Comparison of ENCODE assay signal across 16 mouse cellular contexts in the genomic region with DNA sequence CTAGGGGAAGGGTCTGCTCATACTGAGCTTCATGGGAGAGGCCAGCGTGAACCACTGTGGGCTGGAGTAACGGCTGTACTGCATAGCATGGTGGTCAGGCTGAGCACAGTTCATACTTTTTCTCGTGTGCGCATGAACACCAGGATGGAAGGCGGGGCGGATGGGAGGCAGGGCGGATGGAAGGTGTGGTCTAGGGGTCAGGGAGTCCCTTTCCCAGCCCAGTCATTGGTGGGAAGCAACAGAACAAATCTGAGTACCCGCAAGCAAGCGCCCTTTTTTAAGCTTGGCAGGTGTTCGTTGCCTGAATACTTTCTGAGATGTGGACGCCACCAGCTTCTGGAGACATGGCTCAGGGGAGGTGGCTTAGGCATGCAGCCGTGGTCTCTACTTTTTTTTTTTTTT. TPM values are rescaled to one million over a fixed set of nuclear protein-coding genes. Genes with fewer than 3 reads are reported as not detected.
DNase-seq lines count a peak whose midpoint lies in the region; ATAC-seq and TF ChIP-seq lines count a peak whose summit lies in the region.
"Had no signal": no experiment of that assay in that cellular context is flagged by ENCODE, and none has a peak within 500 bp of the region (broad histone marks: within the 10 kb centered on the region; RNA-seq: fewer than 3 reads in every experiment).

No protein-coding gene starts in this region.

- no peak overlapping the region for H3K9ac ChIP-seq in hindbrain, embryonic 16.5 days (ENCODE audit: low read depth, low read length)
- no peak overlapping the region for H3K9ac ChIP-seq in ES-Bruce4 (ENCODE audit: low read depth, poor library complexity, severe bottlenecking)
- peak overlapping the region; percentile 48 for H3K9ac ChIP-seq in liver, embryonic 15.5 days
- no peak overlapping the region for H3K9ac ChIP-seq in hindbrain, embryonic 14.5 days
- H3K9ac ChIP-seq: heart, embryonic 15.5 days; hindbrain, embryonic 15.5 days; limb, embryonic 15.5 days; neural tube, embryonic 13.5 days had no signal

- no peak for TF ChIP-seq EP300 in ES-Bruce4 (IDR thresholded peaks at IDR 0.05; ENCODE audit: insufficient read depth, low read depth, low read length)

- TF ChIP-seq CTCF in ES-Bruce4 (IDR thresholded peaks at IDR 0.05; ENCODE audit: low read depth, low read length): no peak

- no peak for TF ChIP-seq POLR2A in ES-Bruce4 (IDR thresholded peaks at IDR 0.05; ENCODE audit: insufficient read depth, low read length)

- H3K27me3 ChIP-seq in hindbrain, embryonic 10.5 days (ENCODE audit: insufficient read depth, poor library complexity, severe bottlenecking): no peaks in the 10 kb centered on the region
- no peaks in the 10 kb centered on the region for H3K27me3 ChIP-seq in hindbrain, embryonic 16.5 days (replicated peaks; ENCODE audit: control insufficient read depth, insufficient read depth, low read length)
- H3K27me3 ChIP-seq in ES-Bruce4 (ENCODE audit: control insufficient read depth, insufficient read depth, low read length, poor library complexity, severe bottlenecking): no peaks in the 10 kb centered on the region
- H3K27me3 ChIP-seq in liver, embryonic 15.5 days: no peaks in the 10 kb centered on the region
- no peaks in the 10 kb centered on the region for H3K27me3 ChIP-seq in hindbrain, embryonic 14.5 days (ENCODE audit: control insufficient read depth, insufficient read depth, low read length)
- H3K27me3 ChIP-seq: heart, embryonic 15.5 days; hindbrain, embryonic 15.5 days; limb, embryonic 15.5 days; neural tube, embryonic 13.5 days had no signal

- DNase-seq in hindbrain, embryonic 10.5 days (ENCODE audit: low spot score): no peak
- no peak for DNase-seq in cerebellum, adult 9-10 months
- DNase-seq in hindbrain, embryonic 14.5 days (ENCODE audit: low spot score): no peak
- no peak for DNase-seq in kidney, postnatal 4 days
- DNase-seq: cerebellum, adult 11 months; gastrocnemius, postnatal 14 days; kidney, adult 18-20 months had no signal

- no peaks in the 10 kb centered on the region for H3K9me3 ChIP-seq in hindbrain, embryonic 10.5 days
- no peaks in the 10 kb centered on the region for H3K9me3 ChIP-seq in hindbrain, embryonic 16.5 days (ENCODE audit: control insufficient read depth, low read length)
- H3K9me3 ChIP-seq in ES-Bruce4 (replicated peaks; ENCODE audit: control insufficient read depth, insufficient read depth, low read length, poor library complexity, severe bottlenecking): no peaks in the 10 kb centered on the region
- no peaks in the 10 kb centered on the region for H3K9me3 ChIP-seq in liver, embryonic 15.5 days (replicated peaks)
- no peaks in the 10 kb centered on the region for H3K9me3 ChIP-seq in hindbrain, embryonic 14.5 days (ENCODE audit: control insufficient read depth, low read length)
- H3K9me3 ChIP-seq: heart, embryonic 15.5 days; hindbrain, embryonic 15.5 days; limb, embryonic 15.5 days; neural tube, embryonic 13.5 days had no signal

- H3K27ac ChIP-seq in hindbrain, embryonic 10.5 days: 0 out of 2 replicates have a peak overlapping the region, but pooled peaks have one; percentile 45
- H3K27ac ChIP-seq in hindbrain, embryonic 16.5 days (ENCODE audit: low read depth, low read length): no peak overlapping the region
- no peak overlapping the region for H3K27ac ChIP-seq in ES-Bruce4 (ENCODE audit: insufficient read depth, low read length)
- peak overlapping the region; percentile 8; the same call in 1 of the 2 replicates for H3K27ac ChIP-seq in brown adipose tissue, adult 24 weeks (replicated peaks; ENCODE audit: low read depth, low read length)
- H3K27ac ChIP-seq in liver, embryonic 15.5 days (replicated peaks): peak overlapping the region; percentile 92
- no peak overlapping the region for H3K27ac ChIP-seq in hindbrain, embryonic 14.5 days
- H3K27ac ChIP-seq: heart, embryonic 15.5 days; hindbrain, embryonic 15.5 days; limb, embryonic 15.5 days; neural tube, embryonic 13.5 days had no signal

- ATAC-seq in hindbrain, embryonic 16.5 days: no peak
- no peak for ATAC-seq in liver, embryonic 15.5 days (ENCODE audit: insufficient read depth)
- no peak for ATAC-seq in hindbrain, embryonic 14.5 days (ENCODE audit: low FRiP score)
- ATAC-seq: forebrain, embryonic 16.5 days had no signal

- no peak overlapping the region for H3K4me3 ChIP-seq in hindbrain, embryonic 10.5 days
- no peak overlapping the region for H3K4me3 ChIP-seq in hindbrain, embryonic 16.5 days (ENCODE audit: low read length)
- 0 out of 2 replicates have a peak overlapping the region, but pooled peaks have one; percentile 3 for H3K4me3 ChIP-seq in ES-Bruce4 (ENCODE audit: low read depth, low read length)
- no peak overlapping the region for H3K4me3 ChIP-seq in brown adipose tissue, adult 24 weeks (ENCODE audit: insufficient read depth, low read depth, low read length)
- H3K4me3 ChIP-seq in liver, embryonic 15.5 days (replicated peaks): peak overlapping the region; percentile 21
- no peak overlapping the region for H3K4me3 ChIP-seq in hindbrain, embryonic 14.5 days (replicated peaks; ENCODE audit: low read length)
- H3K4me3 ChIP-seq: heart, embryonic 15.5 days; hindbrain, embryonic 15.5 days; limb, embryonic 15.5 days; neural tube, embryonic 13.5 days had no signal

- WGBS in hindbrain, embryonic 10.5 days: 86% methylated on average over 12 of the region's 12 CpGs
- WGBS in hindbrain, embryonic 16.5 days: 82% methylated on average over 12 of the region's 12 CpGs
- 42% methylated on average over 12 of the region's 12 CpGs for WGBS in liver, embryonic 15.5 days (ENCODE audit: insufficient replicate concordance)
- WGBS in hindbrain, embryonic 14.5 days: 89% methylated on average over 12 of the region's 12 CpGs

- H3K4me2 ChIP-seq in hindbrain, embryonic 16.5 days (ENCODE audit: low read length): no peak overlapping the region
- H3K4me2 ChIP-seq in liver, embryonic 15.5 days: peak overlapping the region; percentile 66
- H3K4me2 ChIP-seq in hindbrain, embryonic 14.5 days (replicated peaks): no peak overlapping the region
- H3K4me2 ChIP-seq: heart, embryonic 15.5 days; hindbrain, embryonic 15.5 days; limb, embryonic 15.5 days; neural tube, embryonic 13.5 days had no signal

- H3K36me3 ChIP-seq in hindbrain, embryonic 10.5 days: no peaks in the 10 kb centered on the region
- no peaks in the 10 kb centered on the region for H3K36me3 ChIP-seq in hindbrain, embryonic 16.5 days (ENCODE audit: control insufficient read depth, insufficient read depth, low read length)
- no peaks in the 10 kb centered on the region for H3K36me3 ChIP-seq in ES-Bruce4 (ENCODE audit: control insufficient read depth, insufficient read depth, low read length, poor library complexity, severe bottlenecking)
- H3K36me3 ChIP-seq in liver, embryonic 15.5 days (replicated peaks): 0 out of 2 replicates have a peak, but pooled peaks cover 3% of the 10 kb centered on the region
- H3K36me3 ChIP-seq in hindbrain, embryonic 14.5 days (replicated peaks; ENCODE audit: control insufficient read depth, insufficient read depth): no peaks in the 10 kb centered on the region
- H3K36me3 ChIP-seq: heart, embryonic 15.5 days; hindbrain, embryonic 15.5 days; limb, embryonic 15.5 days; neural tube, embryonic 13.5 days had no signal

- H3K4me1 ChIP-seq in hindbrain, embryonic 10.5 days (replicated peaks): peaks cover 20% of the 10 kb centered on the region
- H3K4me1 ChIP-seq in hindbrain, embryonic 16.5 days (ENCODE audit: control insufficient read depth, insufficient read depth, low read depth, low read length): no peaks in the 10 kb centered on the region
- H3K4me1 ChIP-seq in ES-Bruce4 (ENCODE audit: control insufficient read depth, insufficient read depth, low read length): no peaks in the 10 kb centered on the region
- H3K4me1 ChIP-seq in brown adipose tissue, adult 24 weeks (ENCODE audit: control insufficient read depth, insufficient read depth, insufficient read length, low read length): peaks cover 10% of the 10 kb centered on the region
- peaks cover 74% of the 10 kb centered on the region for H3K4me1 ChIP-seq in liver, embryonic 15.5 days (replicated peaks)
- H3K4me1 ChIP-seq in hindbrain, embryonic 14.5 days (replicated peaks; ENCODE audit: control insufficient read depth, insufficient read depth, low read length): no peaks in the 10 kb centered on the region
- H3K4me1 ChIP-seq: hindbrain, embryonic 15.5 days; limb, embryonic 15.5 days; neural tube, embryonic 13.5 days had no signal

RNA-seq across cellular contexts. Expression of gene Inpp5d, which starts 16.6 kb away (rescaled TPM):
- 3.2 and 6.2 TPM in 2 replicates for polyA plus RNA-seq in hindbrain, embryonic 10.5 days (2016; fragmentation: Nextera tagmentation; extraction: Ambion mirVana)
- 3.2 and 3.7 TPM in 2 replicates for polyA plus RNA-seq in hindbrain, embryonic 16.5 days (2015; fragmentation: Nextera tagmentation; extraction: Ambion mirVana)
- polyA plus RNA-seq in ES-Bruce4 (2011; ENCODE audit: insufficient read depth, insufficient read length, low read depth, missing spikeins): 15.7 and 16.8 TPM in 2 replicates
- 2.6 and 5.2 TPM in 2 replicates for polyA plus RNA-seq in brown adipose tissue, adult 24 weeks (2012; ENCODE audit: insufficient read depth, insufficient read length, missing spikeins)
- polyA plus RNA-seq in liver, embryonic 15.5 days (2015; fragmentation: Nextera tagmentation; extraction: Ambion mirVana): 10.9 and 13.4 TPM in 2 replicates
- 3.4 and 4.6 TPM in 2 replicates for polyA plus RNA-seq in hindbrain, embryonic 14.5 days (2014; fragmentation: Nextera tagmentation; extraction: Ambion mirVana)

Comparison
In these comparisons a context has a peak if more than half of its experiments do, and no peak if none do; other contexts are left out.
1. H3K27ac ChIP-seq: peak in hindbrain, embryonic 10.5 days (single experiment), brown adipose tissue, adult 24 weeks (single experiment) and liver, embryonic 15.5 days (single experiment); none in hindbrain, embryonic 16.5 days (single experiment), ES-Bruce4 (single experiment) and hindbrain, embryonic 14.5 days (single experiment).
2. H3K4me3 ChIP-seq: peak in ES-Bruce4 (single experiment) and liver, embryonic 15.5 days (single experiment); none in hindbrain, embryonic 10.5 days (single experiment), hindbrain, embryonic 16.5 days (single experiment), brown adipose tissue, adult 24 weeks (single experiment) and hindbrain, embryonic 14.5 days (single experiment).